Mouse (Mus musculus): ENCODE results near the gene 4931400O07Rik. TPM values are rescaled to one million over a fixed set of nuclear protein-coding genes. Genes with fewer than 3 reads are reported as not detected.

4931400O07Rik gene
- polyA plus RNA-seq (2014; fragmentation: Nextera tagmentation; extraction: Ambion mirVana), result not detected in 2 replicates

DNA sequence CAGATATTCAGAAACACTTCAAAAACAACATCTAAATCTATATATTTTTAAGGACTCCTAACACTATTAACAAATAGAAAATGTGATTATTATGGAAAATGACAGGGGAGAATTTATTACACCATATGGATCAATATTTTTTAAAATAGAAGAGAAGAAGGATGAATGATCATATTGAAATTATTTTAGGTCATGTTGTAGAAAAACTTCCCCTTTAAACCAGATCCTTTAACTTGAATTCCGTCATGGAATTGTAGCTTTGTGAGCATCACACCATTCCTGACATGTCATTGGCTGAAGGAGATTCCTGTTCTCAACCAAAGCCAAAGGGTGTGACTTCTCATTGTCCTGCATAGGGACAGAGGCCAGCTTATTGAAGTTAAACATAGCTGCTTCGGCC lies at the start of gene 4931400O07Rik:
Gene 4931400O07Rik (plus strand): TSS at position 301 of the 400 bp plus-strand sequence.
- H3K27ac ChIP-seq (ENCODE audit: low read depth, low read length), result no peak within 1 kb of the TSS
- no peaks in the 10 kb centered on the region for H3K36me3 ChIP-seq (ENCODE audit: control insufficient read depth, insufficient read depth, low read length)
- H3K9me3 ChIP-seq (ENCODE audit: control insufficient read depth, low read length), result no peaks in the 10 kb centered on the region
- H3K4me2 ChIP-seq, result no peak within 1 kb of the TSS
- no peak within 1 kb of the TSS for H3K9ac ChIP-seq (ENCODE audit: low read depth, low read length)
- H3K4me1 ChIP-seq (replicated peaks; ENCODE audit: control insufficient read depth, insufficient read depth, low read length), result no peaks in the 10 kb centered on the region
- no peak for ATAC-seq (replicated peaks; ENCODE audit: low FRiP score)
- DNase-seq (ENCODE audit: low spot score), result no peak
- H3K27me3 ChIP-seq (replicated peaks; ENCODE audit: control insufficient read depth, insufficient read depth, low read length), result no peaks in the 10 kb centered on the region
- 78% methylated on average over 2 of the region's 2 CpGs for WGBS
- no peak within 1 kb of the TSS for H3K4me3 ChIP-seq (ENCODE audit: low read depth, low read length)

Other genes starting within 250 kb of the 4931400O07Rik start
- not detected in 2 replicates for gene 4933402E13Rik, start 184.5 kb upstream of the 4931400O07Rik start, polyA plus RNA-seq (2014; fragmentation: Nextera tagmentation; extraction: Ambion mirVana)

Data from liver, embryonic 11.5 days (tissue).